In genomic region chr6:99401211-99401610, GRCm38 (mm10) we compare ENCODE assay signal across 15 mouse cellular contexts.
DNase-seq lines count a peak whose midpoint lies in the region; ATAC-seq and TF ChIP-seq lines count a peak whose summit lies in the region.
"Had no signal": no experiment of that assay in that cellular context is flagged by ENCODE, and none has a peak within 500 bp of the region (broad histone marks: within the 10 kb centered on the region; RNA-seq: fewer than 3 reads in every experiment).

No protein-coding gene starts in this region.

- no peak for TF ChIP-seq CTCF in lung, embryonic 14.5 days (IDR thresholded peaks at IDR 0.05; ENCODE audit: low read depth)
- no peak for TF ChIP-seq CTCF in lung, adult 2 months (IDR thresholded peaks at IDR 0.05; ENCODE audit: insufficient read depth, low read length)
- TF ChIP-seq CTCF in brain, embryonic 14.5 days (IDR thresholded peaks at IDR 0.05; ENCODE audit: borderline replicate concordance, extremely low read depth, insufficient read depth, insufficient read length): no peak

- 43% methylated on average over 2 of the region's 2 CpGs for WGBS in lung, embryonic 14.5 days
- 39% methylated on average over 2 of the region's 2 CpGs for WGBS in lung, adult 2 months

- no peak for ATAC-seq in lung, embryonic 14.5 days (ENCODE audit: insufficient read depth)

- DNase-seq in lung, embryonic 14.5 days: peak; percentile 18
- no peak for DNase-seq in lung, adult 2 months
- DNase-seq in CD4-positive, CD25-positive, alpha-beta regulatory T cell, adult 2 months (ENCODE audit: low read depth, low spot score): peak; percentile 55
- DNase-seq in brain, embryonic 14.5 days (ENCODE audit: low read depth): peak; percentile 29
- DNase-seq in adrenal gland, postnatal 14 days: no peak
- no peak for DNase-seq in yolk sac, embryonic 10.5 days (ENCODE audit: low spot score)
- DNase-seq: cerebellum, adult 18-20 months; gastrocnemius, postnatal 36 days; right cerebral cortex, postnatal 25 days had no signal

- H3K4me2 ChIP-seq in lung, embryonic 14.5 days: no peak overlapping the region
- H3K4me2 ChIP-seq: limb, embryonic 12.5 days; liver, embryonic 15.5 days; neural tube, embryonic 12.5 days had no signal

- no peaks in the 10 kb centered on the region; the same call in 1 of the 2 replicates for H3K36me3 ChIP-seq in lung, embryonic 14.5 days (ENCODE audit: insufficient read depth)
- peaks cover 25% of the 10 kb centered on the region for H3K36me3 ChIP-seq in megakaryocyte, embryonic 14.5 days (replicated peaks; ENCODE audit: low read length)
- H3K36me3 ChIP-seq: limb, embryonic 12.5 days; neural tube, embryonic 12.5 days had no signal

- no peak overlapping the region for H3K4me3 ChIP-seq in lung, embryonic 14.5 days (ENCODE audit: low read depth, low read length)
- H3K4me3 ChIP-seq in lung, adult 2 months (replicated peaks; ENCODE audit: extremely low read depth, low read depth, low read length): no peak overlapping the region
- peak overlapping the region; percentile 50 for H3K4me3 ChIP-seq in megakaryocyte, embryonic 14.5 days (replicated peaks)
- H3K4me3 ChIP-seq: layer of hippocampus, adult 2 months; left cerebral cortex, adult 2 months; limb, embryonic 12.5 days; liver, embryonic 15.5 days; neural tube, embryonic 12.5 days had no signal

- H3K9ac ChIP-seq in lung, embryonic 14.5 days: no peak overlapping the region
- H3K9ac ChIP-seq: limb, embryonic 12.5 days; liver, embryonic 15.5 days; neural tube, embryonic 12.5 days had no signal

- no peak overlapping the region for H3K27ac ChIP-seq in lung, embryonic 14.5 days (ENCODE audit: low read depth)
- H3K27ac ChIP-seq: layer of hippocampus, adult 2 months; left cerebral cortex, adult 2 months; limb, embryonic 12.5 days; liver, embryonic 15.5 days; neural tube, embryonic 12.5 days had no signal

- H3K4me1 ChIP-seq in lung, embryonic 14.5 days (ENCODE audit: insufficient read depth): 0 out of 2 replicates have a peak, but pooled peaks cover 3% of the 10 kb centered on the region
- peaks cover 16% of the 10 kb centered on the region for H3K4me1 ChIP-seq in lung, adult 2 months (ENCODE audit: control insufficient read depth, insufficient read depth, low read length)
- H3K4me1 ChIP-seq in megakaryocyte, embryonic 14.5 days: peaks cover 29% of the 10 kb centered on the region

- TF ChIP-seq POLR2A in lung, adult 2 months (IDR thresholded peaks at IDR 0.05; ENCODE audit: borderline replicate concordance, extremely low read depth, low read depth, low read length): no peak
- no peak for TF ChIP-seq POLR2A in brain, embryonic 14.5 days (IDR thresholded peaks at IDR 0.05; ENCODE audit: borderline replicate concordance, extremely low read depth, insufficient read depth, insufficient read length, poor library complexity, severe bottlenecking)

- H3K27me3 ChIP-seq in lung, embryonic 14.5 days (ENCODE audit: insufficient read depth, low read length): no peaks in the 10 kb centered on the region
- no peaks in the 10 kb centered on the region for H3K27me3 ChIP-seq in megakaryocyte, embryonic 14.5 days (replicated peaks)
- H3K27me3 ChIP-seq: limb, embryonic 12.5 days; liver, embryonic 15.5 days; neural tube, embryonic 12.5 days had no signal

- H3K9me3 ChIP-seq in lung, embryonic 14.5 days (ENCODE audit: low read depth, low read length): no peaks in the 10 kb centered on the region
- no peaks in the 10 kb centered on the region for H3K9me3 ChIP-seq in megakaryocyte, embryonic 14.5 days
- H3K9me3 ChIP-seq: limb, embryonic 12.5 days; liver, embryonic 15.5 days; neural tube, embryonic 12.5 days had no signal

Comparison
In these comparisons a context has a peak if more than half of its experiments do, and no peak if none do; other contexts are left out.
1. DNase-seq: peak in lung, embryonic 14.5 days (single experiment), CD4-positive, CD25-positive, alpha-beta regulatory T cell, adult 2 months (single experiment) and brain, embryonic 14.5 days (single experiment); none in lung, adult 2 months (single experiment), adrenal gland, postnatal 14 days (single experiment) and yolk sac, embryonic 10.5 days (single experiment).